9 mouse cellular contexts compared by ENCODE assay signal in genomic region chr8:94908847-94909246, GRCm38 (mm10). TPM values are rescaled to one million over a fixed set of nuclear protein-coding genes. Genes with fewer than 3 reads are reported as not detected.
DNase-seq lines count a peak whose midpoint lies in the region; ATAC-seq and TF ChIP-seq lines count a peak whose summit lies in the region.
"Had no signal": no experiment of that assay in that cellular context is flagged by ENCODE, and none has a peak within 500 bp of the region (broad histone marks: within the 10 kb centered on the region; RNA-seq: fewer than 3 reads in every experiment).

No protein-coding gene starts in this region.

- H3K4me2 ChIP-seq in kidney, embryonic 16.5 days (replicated peaks; ENCODE audit: low read depth, low read length), result no peak overlapping the region
- H3K4me2 ChIP-seq in liver, embryonic 12.5 days, result no peak overlapping the region
- H3K4me2 ChIP-seq: hindbrain, embryonic 15.5 days had no signal

- no peak for TF ChIP-seq POLR2A in cerebellum, adult 2 months (IDR thresholded peaks at IDR 0.05; ENCODE audit: borderline replicate concordance, insufficient read depth, low read length)

- DNase-seq in 416B (ENCODE audit: low read depth), result peak; percentile 86
- peak; percentile 32 for DNase-seq in MEL-GATA-1-ER (ENCODE audit: extremely low read depth, low read depth)
- DNase-seq in cerebellum, adult 2 months, result peak; percentile 57 to 75
- DNase-seq in gastrocnemius, postnatal 10 days, result peak; percentile 87
- peak; percentile 86 for DNase-seq in retina, postnatal 1 day
- DNase-seq in thymus, postnatal 4 days, result peak; percentile 87

- H3K27ac ChIP-seq in cerebellum, adult 2 months (ENCODE audit: insufficient read depth, low read length), result no peak overlapping the region
- H3K27ac ChIP-seq in kidney, embryonic 16.5 days (ENCODE audit: low read length), result peak overlapping the region; percentile 66
- 0 out of 2 replicates have a peak overlapping the region, but pooled peaks have one; percentile 8 for H3K27ac ChIP-seq in liver, embryonic 12.5 days

- no peak for ATAC-seq in kidney, embryonic 16.5 days (ENCODE audit: low FRiP score, low TSS enrichment)
- ATAC-seq in liver, embryonic 12.5 days, result peak; percentile 71

- no peaks in the 10 kb centered on the region for H3K27me3 ChIP-seq in cerebellum, adult 2 months (ENCODE audit: control insufficient read depth, insufficient read depth, low read length)
- 0 out of 2 replicates have a peak, but pooled peaks cover 5% of the 10 kb centered on the region for H3K27me3 ChIP-seq in kidney, embryonic 16.5 days (ENCODE audit: insufficient read depth, low read length)
- peaks cover 16% of the 10 kb centered on the region for H3K27me3 ChIP-seq in liver, embryonic 12.5 days (replicated peaks)

- H3K9ac ChIP-seq in kidney, embryonic 16.5 days (replicated peaks; ENCODE audit: low read length), result no peak overlapping the region
- no peak overlapping the region for H3K9ac ChIP-seq in liver, embryonic 12.5 days
- H3K9ac ChIP-seq: hindbrain, embryonic 15.5 days had no signal

- H3K4me3 ChIP-seq in cerebellum, adult 2 months (replicated peaks; ENCODE audit: insufficient read depth, low read depth, low read length), result no peak overlapping the region
- H3K4me3 ChIP-seq in kidney, embryonic 16.5 days (ENCODE audit: low read length), result no peak overlapping the region
- H3K4me3 ChIP-seq in liver, embryonic 12.5 days, result no peak overlapping the region
- H3K4me3 ChIP-seq: hindbrain, embryonic 15.5 days had no signal

- peaks cover 31% of the 10 kb centered on the region for H3K36me3 ChIP-seq in kidney, embryonic 16.5 days (ENCODE audit: insufficient read depth, low read length)
- peaks cover 53% of the 10 kb centered on the region for H3K36me3 ChIP-seq in liver, embryonic 12.5 days
- H3K36me3 ChIP-seq: hindbrain, embryonic 15.5 days had no signal

- no peaks in the 10 kb centered on the region; the same call in 1 of the 2 replicates for H3K4me1 ChIP-seq in cerebellum, adult 2 months (ENCODE audit: control insufficient read depth, insufficient read depth, low read length)
- peaks cover 38% of the 10 kb centered on the region for H3K4me1 ChIP-seq in kidney, embryonic 16.5 days (ENCODE audit: insufficient read depth, low read length)
- peaks cover 19% of the 10 kb centered on the region for H3K4me1 ChIP-seq in liver, embryonic 12.5 days

- 3% methylated on average over 4 of the region's 4 CpGs for WGBS in cerebellum, adult 2 months
- WGBS in kidney, embryonic 16.5 days, result 5% methylated on average over 4 of the region's 4 CpGs
- WGBS in liver, embryonic 12.5 days (ENCODE audit: insufficient replicate concordance), result 10% methylated on average over 4 of the region's 4 CpGs

- no peaks in the 10 kb centered on the region for H3K9me3 ChIP-seq in kidney, embryonic 16.5 days (ENCODE audit: low read length)
- H3K9me3 ChIP-seq in liver, embryonic 12.5 days (replicated peaks), result no peaks in the 10 kb centered on the region
- H3K9me3 ChIP-seq: hindbrain, embryonic 15.5 days had no signal

- peak; percentile 77 for TF ChIP-seq CTCF in cerebellum, adult 2 months (IDR thresholded peaks at IDR 0.05; ENCODE audit: borderline replicate concordance, insufficient read depth, low read depth, low read length)

RNA-seq across cellular contexts. Expression of gene Ccdc102a, which starts 9.1 kb away (rescaled TPM):
- 3.0 and 3.2 TPM in 2 replicates for polyA plus RNA-seq in cerebellum, adult 2 months (2012; rRNA removed)
- total RNA-seq in gastrocnemius, postnatal 10 days (2021), result 10 to 100 TPM; 10.3 to 15.1 TPM
- polyA plus RNA-seq in kidney, embryonic 16.5 days (2015; fragmentation: Nextera tagmentation; extraction: Ambion mirVana), result 20.1 and 21.0 TPM in 2 replicates
- polyA plus RNA-seq in liver, embryonic 12.5 days (2016; fragmentation: Nextera tagmentation; extraction: Ambion mirVana), result 9.1 and 10.0 TPM in 2 replicates

RNA-seq across cellular contexts. Expression of gene Adgrg5, which starts 14.6 kb away (rescaled TPM):
- 0.06 and 0.08 TPM in 2 replicates for polyA plus RNA-seq in cerebellum, adult 2 months (2012; rRNA removed)
- total RNA-seq in gastrocnemius, postnatal 10 days (2021), result under 1 TPM; 0.07 to 0.09 TPM
- polyA plus RNA-seq in kidney, embryonic 16.5 days (2015; fragmentation: Nextera tagmentation; extraction: Ambion mirVana), result 0.05 and 0.08 TPM in 2 replicates
- 0.90 and 0.91 TPM in 2 replicates for polyA plus RNA-seq in liver, embryonic 12.5 days (2016; fragmentation: Nextera tagmentation; extraction: Ambion mirVana)

RNA-seq across cellular contexts. Expression of gene Dok4, which starts 32.7 kb away (rescaled TPM):
- polyA plus RNA-seq in cerebellum, adult 2 months (2012; rRNA removed), result 12.1 and 12.5 TPM in 2 replicates
- 10 to 100 TPM; 11.4 TPM for total RNA-seq in gastrocnemius, postnatal 10 days (2021)
- polyA plus RNA-seq in kidney, embryonic 16.5 days (2015; fragmentation: Nextera tagmentation; extraction: Ambion mirVana), result 34.8 and 39.3 TPM in 2 replicates
- polyA plus RNA-seq in liver, embryonic 12.5 days (2016; fragmentation: Nextera tagmentation; extraction: Ambion mirVana), result 13.8 and 14.6 TPM in 2 replicates

RNA-seq across cellular contexts. Expression of gene Polr2c, which starts 51.6 kb away (rescaled TPM):
- 154 and 166 TPM in 2 replicates for polyA plus RNA-seq in cerebellum, adult 2 months (2012; rRNA removed)
- total RNA-seq in gastrocnemius, postnatal 10 days (2021), result 10 to 100 TPM; 37.6 to 43.6 TPM
- 157 and 179 TPM in 2 replicates for polyA plus RNA-seq in kidney, embryonic 16.5 days (2015; fragmentation: Nextera tagmentation; extraction: Ambion mirVana)
- polyA plus RNA-seq in liver, embryonic 12.5 days (2016; fragmentation: Nextera tagmentation; extraction: Ambion mirVana), result 107 and 112 TPM in 2 replicates

Comparison
In these comparisons a context has a peak if more than half of its experiments do, and no peak if none do; other contexts are left out.
1. DNase-seq: peak in every context shown above with its lines; median percentile 87 in gastrocnemius, postnatal 10 days; 87 in thymus, postnatal 4 days; 86 in 416B; 86 in retina, postnatal 1 day; 66 in cerebellum, adult 2 months; 32 in MEL-GATA-1-ER.